Mouse (Mus musculus): ENCODE measurements around the gene G6pc. TPM values are rescaled to one million over a fixed set of nuclear protein-coding genes. Genes with fewer than 3 reads are reported as not detected.
"Not testable (repeated sequence)": the region's sequence is repeated elsewhere in the genome, so short reads cannot be mapped to it uniquely, and the experiment has no call there.

Gene G6pc
- not detected for total RNA-seq (2022)

GRCm38 (mm10) chr11:101367326-101367935 is at the start of gene G6pc:
Gene G6pc (plus strand): TSS chr11:101367561.
- DNase-seq (ENCODE audit: low spot score in 2 of 2), result no peak

DNA sequence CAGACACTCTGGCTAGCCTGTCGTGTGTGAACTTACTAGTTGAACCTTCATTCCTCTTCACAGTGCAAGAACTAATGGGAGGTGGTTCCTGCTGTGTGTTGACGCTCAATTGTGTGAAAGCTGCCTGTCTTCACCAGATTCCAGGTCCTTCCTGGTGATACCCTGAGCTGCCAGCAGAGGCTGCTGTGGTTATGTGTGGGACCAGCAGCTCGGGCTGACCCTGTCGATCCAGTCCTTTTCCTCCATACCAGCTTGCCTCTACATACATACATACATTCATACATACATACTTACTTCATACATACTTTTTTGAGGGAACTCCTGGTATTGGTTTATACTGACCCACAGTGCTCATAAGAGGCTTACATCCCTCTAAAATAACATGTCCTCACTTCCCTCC is 43.8 kb upstream of the G6pc start:
- peak; percentile 47 to 67 for DNase-seq (ENCODE audit: low spot score in 2 of 2)

- DNase-seq (ENCODE audit: low spot score in 2 of 2), result no peak
Measured at GRCm38 (mm10) chr11:101324763-101325162, 42.6 kb upstream of the G6pc start, which contains the start of gene Aoc2. Gene Aoc2 (plus strand): TSS chr11:101325063.

GRCm38 (mm10) chr11:101325201-101325600 is 42.2 kb upstream of the G6pc start:
- not testable (repeated sequence) for DNase-seq (ENCODE audit: low spot score in 2 of 2)

DNA sequence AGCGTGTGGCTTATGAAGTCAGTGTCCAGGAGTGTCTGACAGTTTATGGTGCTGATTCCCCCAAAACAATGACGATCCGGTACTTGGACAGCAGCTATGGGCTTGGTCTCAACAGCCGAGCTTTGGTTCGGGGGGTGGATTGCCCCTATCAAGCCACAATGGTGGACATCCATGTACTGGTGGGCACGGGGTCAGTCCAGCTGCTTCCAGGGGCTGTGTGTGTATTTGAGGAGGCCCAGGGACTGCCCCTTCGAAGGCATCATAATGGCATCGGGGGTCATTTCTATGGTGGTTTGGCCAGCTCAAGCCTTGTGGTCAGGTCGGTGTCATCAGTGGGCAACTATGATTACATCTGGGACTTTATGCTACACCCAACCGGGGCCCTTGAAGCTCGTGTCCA is 41.2 kb upstream of the G6pc start:
- no peak for DNase-seq (ENCODE audit: low spot score in 2 of 2)

- DNase-seq (ENCODE audit: low spot score in 2 of 2), result no peak
Measured at GRCm38 (mm10) chr11:101327311-101327710, 40.0 kb upstream of the G6pc start.

DNA sequence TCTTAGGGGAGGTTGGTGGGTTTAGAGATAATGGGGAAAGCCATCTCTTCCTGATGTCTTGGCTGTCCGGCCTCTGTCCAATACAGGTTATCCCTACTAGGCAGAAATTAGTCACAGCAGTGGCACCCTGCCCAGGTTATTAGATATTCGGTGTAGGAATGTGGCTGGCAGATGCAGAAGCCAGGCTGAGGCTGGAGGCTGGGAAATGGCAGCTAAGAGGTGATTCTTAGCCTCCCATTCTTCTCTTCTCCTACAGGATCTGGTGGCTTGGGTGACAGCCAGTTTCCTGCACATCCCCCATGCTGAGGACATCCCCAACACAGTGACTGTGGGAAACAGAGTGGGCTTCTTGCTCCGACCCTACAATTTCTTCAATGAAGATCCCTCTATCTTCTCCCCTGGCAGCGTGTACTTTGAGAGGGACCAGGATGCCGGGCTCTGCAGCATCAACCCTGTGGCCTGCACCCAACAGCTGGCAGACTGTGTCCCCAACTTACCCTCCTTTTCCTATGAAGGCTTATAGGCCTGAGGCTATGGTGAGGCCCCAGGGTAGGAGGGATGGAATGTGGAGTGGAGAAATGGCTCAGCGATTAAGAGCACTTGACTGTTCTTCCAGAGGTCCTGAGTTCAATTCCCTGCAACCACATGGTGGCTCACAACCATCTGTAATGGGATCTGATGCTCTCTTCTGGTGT is 38.3 kb upstream of the G6pc start:
- peak in 1 of 2 experiments; percentile 28 for DNase-seq (ENCODE audit: low spot score in 2 of 2)

GRCm38 (mm10) chr11:101330371-101330924 is 36.9 kb upstream of the G6pc start, which contains the start of gene Aoc3:
Gene Aoc3 (plus strand): TSS chr11:101330605.
- DNase-seq (ENCODE audit: low spot score in 2 of 2), result no peak

DNA sequence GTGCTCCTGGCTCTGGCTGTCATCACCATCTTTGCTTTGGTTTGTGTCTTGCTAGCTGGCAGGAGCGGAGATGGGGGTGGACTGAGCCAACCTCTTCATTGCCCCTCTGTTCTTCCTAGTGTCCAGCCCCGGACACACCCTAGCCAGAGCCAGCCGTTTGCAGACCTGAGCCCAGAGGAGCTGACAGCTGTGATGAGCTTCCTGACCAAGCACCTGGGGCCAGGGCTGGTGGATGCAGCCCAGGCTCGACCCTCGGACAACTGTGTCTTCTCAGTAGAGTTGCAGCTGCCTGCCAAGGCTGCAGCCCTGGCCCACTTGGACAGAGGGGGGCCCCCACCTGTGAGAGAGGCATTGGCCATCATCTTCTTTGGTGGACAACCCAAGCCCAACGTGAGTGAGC is 36.4 kb upstream of the G6pc start:
- not testable (repeated sequence) for DNase-seq (ENCODE audit: low spot score in 2 of 2)

- DNase-seq (ENCODE audit: low spot score in 2 of 2), result no peak
Measured at GRCm38 (mm10) chr11:101332537-101332936, 34.8 kb upstream of the G6pc start.

DNA sequence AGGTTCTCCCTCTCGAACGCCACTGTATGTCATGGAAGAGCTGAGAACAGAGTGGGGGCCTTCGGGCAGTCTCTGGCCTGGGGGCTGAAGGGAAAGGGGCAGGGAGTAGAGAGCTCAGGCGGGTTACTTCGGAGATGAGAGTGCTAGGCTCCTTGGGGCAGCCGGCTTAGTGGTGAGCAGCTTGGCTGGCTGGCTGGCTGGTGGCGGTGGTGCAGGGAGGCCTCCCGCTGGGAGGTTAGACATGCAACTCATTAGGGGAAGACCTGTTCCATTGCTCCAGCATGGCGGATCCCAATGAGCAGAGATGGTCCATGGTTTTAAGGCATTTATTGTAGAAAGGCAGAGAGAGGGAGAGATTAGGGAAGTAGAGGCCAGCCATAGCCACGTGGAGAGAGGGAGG is 33.3 kb upstream of the G6pc start:
- no peak for DNase-seq (ENCODE audit: low spot score in 2 of 2)

GRCm38 (mm10) chr11:101334516-101334915 is 32.8 kb upstream of the G6pc start:
- DNase-seq (ENCODE audit: low spot score in 2 of 2), result no peak

GRCm38 (mm10) chr11:101335685-101336084 is 31.7 kb upstream of the G6pc start:
- DNase-seq (ENCODE audit: low spot score in 2 of 2), result no peak

DNA sequence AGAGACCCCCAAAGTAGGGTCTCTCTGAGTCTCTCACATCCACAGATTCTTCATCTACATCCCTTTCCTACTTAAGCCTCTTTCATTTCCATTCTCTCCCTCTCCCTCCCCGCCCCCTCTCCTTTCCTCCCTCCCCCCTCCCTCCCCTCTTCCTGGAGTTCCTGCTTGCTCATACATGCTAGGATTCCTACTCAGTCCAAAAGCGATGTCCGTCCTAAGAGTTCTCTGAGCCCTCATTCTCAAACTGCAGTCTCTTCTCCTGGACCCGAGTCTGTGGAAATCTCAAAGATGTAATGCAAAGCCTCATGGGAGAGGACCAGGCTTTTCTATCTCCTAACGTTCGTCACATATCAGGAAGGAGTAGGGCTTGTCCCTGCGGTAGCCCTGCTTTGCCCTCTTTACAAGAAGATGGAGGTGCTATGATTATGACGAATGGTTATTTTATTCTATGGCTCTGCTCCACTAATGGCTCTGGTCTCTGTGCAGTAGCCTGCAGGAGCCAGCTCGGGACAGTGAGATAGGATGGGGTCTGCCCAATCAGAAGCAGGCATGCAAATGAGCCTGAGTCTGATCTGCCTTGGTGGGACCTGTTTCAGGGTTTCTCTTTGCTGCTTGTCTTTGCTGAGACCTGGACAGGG is 29.1 kb upstream of the G6pc start:
- DNase-seq (ENCODE audit: low spot score in 2 of 2), result no peak

GRCm38 (mm10) chr11:101347083-101347775 is 20.1 kb upstream of the G6pc start:
- DNase-seq (ENCODE audit: low spot score in 2 of 2), result no peak

DNA sequence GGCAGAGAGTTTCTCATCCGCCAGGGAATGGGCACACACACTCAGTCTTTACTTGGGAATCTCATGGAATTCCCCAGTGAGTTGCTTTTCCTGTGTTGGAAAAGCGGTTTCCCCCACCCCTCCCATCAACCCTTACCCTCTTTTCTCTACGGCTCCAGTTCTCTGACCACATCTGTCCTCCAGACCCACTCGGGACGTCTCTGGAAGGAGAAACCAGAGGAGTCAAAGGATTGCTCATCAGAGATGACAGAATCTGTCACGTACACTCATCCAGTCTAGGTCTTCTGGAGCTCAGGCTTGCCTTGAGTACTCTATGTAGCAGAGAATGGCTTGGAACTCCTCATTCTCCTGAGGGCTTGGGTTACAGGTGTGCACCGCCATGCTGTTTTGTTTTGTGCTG is 18.6 kb upstream of the G6pc start:
- no peak for DNase-seq (ENCODE audit: low spot score in 2 of 2)

DNA sequence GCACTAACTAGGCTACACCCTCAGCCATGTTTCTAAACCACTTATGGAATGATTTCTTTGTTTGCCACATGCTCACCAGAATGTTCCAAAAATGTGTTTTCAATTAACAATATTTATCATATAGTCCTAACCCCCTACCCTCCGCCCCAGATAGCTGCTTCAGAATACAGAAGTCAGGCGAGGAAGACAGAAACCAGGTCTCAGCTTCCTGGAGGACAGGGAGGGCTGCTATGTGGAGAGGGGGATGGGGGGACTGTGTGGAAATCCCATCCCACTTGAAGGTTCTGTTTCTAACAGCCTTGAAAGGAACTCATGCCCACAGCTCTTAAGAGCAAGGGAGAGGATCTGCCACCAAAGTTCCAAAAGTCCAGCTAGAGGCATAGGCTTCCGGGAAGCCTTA is 18.1 kb upstream of the G6pc start:
- DNase-seq (ENCODE audit: low spot score in 2 of 2), result no peak

DNA sequence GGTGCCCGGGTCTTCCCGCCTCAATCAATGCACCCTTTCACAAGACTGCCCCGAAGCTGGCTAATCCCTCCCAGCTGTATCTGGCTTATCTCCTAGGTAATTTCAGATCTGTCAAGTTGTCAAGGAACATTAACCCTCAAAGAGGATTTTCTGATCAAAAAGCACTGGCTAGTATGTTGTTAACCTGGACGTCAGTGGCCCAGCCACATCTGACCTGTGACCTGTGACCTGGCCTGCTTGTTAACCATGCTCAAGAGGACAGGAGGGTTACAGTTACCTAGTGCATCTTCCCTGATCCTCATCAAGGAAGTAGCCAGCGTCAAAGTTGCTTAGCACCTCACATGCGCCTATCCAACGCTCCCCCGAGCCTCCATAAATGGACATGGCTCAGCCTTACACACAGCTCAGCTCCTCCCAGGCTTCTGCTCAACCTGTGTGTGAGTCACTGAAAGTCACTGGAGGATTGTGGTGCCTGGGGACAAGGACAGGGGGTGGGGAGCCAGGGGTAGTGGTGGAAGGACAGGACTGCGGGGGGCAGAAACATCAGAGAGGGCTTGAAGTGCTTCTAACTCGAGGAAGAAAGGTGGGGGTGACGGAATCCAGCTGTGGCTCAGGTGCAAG is 16.2 kb upstream of the G6pc start:
- DNase-seq (ENCODE audit: low spot score in 2 of 2), result no peak

DNA sequence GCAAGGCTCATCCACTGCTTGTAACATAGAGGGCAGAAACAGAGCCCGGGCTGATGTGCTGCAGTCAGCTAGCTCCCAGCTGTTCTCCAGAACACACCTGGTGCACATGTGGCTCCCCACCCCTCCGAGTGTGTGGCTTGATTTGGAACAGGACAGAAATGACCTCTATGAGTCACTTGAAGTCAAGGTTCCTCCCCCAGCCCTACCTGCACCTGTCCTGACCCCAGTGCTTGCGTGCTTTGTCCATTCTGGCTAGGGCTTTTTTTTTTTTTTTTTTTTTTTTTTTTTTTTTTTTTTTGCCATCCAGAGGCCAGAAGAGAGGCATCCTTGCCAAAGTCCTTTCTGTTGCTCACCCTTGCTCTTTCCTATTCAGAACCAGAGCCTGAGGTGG is 15.6 kb upstream of the G6pc start:
- DNase-seq (ENCODE audit: low spot score in 2 of 2), result no peak

- DNase-seq (ENCODE audit: low spot score in 2 of 2), result no peak
Measured at GRCm38 (mm10) chr11:101353436-101353835, 13.9 kb upstream of the G6pc start.

DNA sequence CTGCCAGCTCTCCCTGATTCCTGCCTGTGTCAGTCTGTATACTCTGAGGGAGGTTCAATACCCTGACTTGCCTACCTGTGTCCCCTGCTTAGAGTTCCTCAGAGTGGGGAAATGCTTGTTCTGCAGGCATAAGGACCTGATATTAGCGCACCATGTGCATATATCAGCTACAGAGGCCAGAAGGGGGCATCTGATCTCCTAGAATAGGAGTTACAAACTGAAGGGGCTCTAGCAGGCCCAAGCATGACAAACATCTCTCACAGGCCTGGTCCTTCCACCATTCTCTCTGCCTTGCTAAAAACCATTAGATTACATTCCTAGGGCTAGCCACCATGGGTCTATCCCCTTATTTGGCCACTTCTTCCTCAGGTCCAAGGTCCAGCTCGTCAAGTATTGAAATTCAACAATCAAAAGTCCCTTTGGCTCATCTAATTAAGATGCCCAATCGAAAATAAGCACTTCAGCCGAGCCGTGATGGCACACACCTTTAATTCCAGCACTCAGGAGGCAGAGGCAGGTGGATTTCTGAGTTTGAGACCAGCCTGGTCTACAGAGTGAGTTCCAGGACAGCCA is 12.8 kb upstream of the G6pc start:
- DNase-seq (ENCODE audit: low spot score in 2 of 2), result no peak
